Mouse (Mus musculus): ENCODE data around the gene Gpatch3.

DNA sequence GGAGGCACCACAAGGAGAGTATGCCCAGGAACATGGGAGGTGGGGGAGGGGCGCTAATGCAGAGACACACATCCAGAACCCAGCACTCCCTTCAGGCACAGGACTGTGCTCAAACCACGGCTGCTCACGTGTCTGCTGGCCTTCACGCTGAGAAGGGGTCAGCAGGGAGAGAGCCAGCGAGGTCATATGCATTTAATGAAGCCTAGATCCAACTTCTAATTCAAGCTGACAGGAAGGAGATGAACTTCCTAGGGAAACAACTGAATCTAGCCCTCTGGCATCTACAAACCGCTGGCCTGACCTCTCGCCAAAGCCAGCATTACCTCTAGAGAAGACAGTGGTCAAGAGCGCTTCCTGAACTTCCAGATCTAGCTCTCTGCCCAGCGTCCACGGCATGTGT lies 40.9 kb downstream of the Gpatch3 start:
- no peak for TF ChIP-seq CTCF (IDR thresholded peaks at IDR 0.05; ENCODE audit: low read depth)
- no peak for TF ChIP-seq EP300 (optimal IDR thresholded peaks at IDR 0.05)

Data from stomach, postnatal 0 days (tissue).